Mouse (Mus musculus) myocyte (in vitro differentiated cells): ENCODE data around the gene Atg2a.

ENCODE experiments used
- CEBPB ChIP-seq: IDR thresholded peaks from 2 replicates; pipeline ENCODE4 v1.6.1; 2011; ENCODE audit warnings: mild to moderate bottlenecking, moderate library complexity; ENCODE audit not compliant: poor library complexity, insufficient read depth, severe bottlenecking
- E2F4 ChIP-seq: IDR thresholded peaks from one replicate; pipeline ENCODE4 v1.6.1; 2011; ENCODE audit warnings: mild to moderate bottlenecking, control low read depth, moderate library complexity; ENCODE audit not compliant: insufficient read depth
- MYOG ChIP-seq, 3 experiments: IDR thresholded peaks; one replicate each; pipeline ENCODE4 v1.6.1; 2011; ENCODE audit warnings: control low read depth in 2 of 3, low read depth in 2 of 3, mild to moderate bottlenecking in 2 of 3; ENCODE audit not compliant: insufficient read length in 2 of 3, control insufficient read depth in 1 of 3, insufficient read depth in 1 of 3
- POLR2A ChIP-seq: IDR thresholded peaks from one replicate; pipeline ENCODE4 v1.6.1; 2011; ENCODE audit warnings: low read depth, mild to moderate bottlenecking, control low read depth, moderate library complexity; ENCODE audit not compliant: insufficient read length
- POLR2AphosphoS2 ChIP-seq: IDR thresholded peaks from one replicate; pipeline ENCODE4 v1.6.1; 2011; ENCODE audit warnings: low read depth, control low read depth; ENCODE audit not compliant: insufficient read length
- SRF ChIP-seq: IDR thresholded peaks from one replicate; pipeline ENCODE4 v1.6.1; 2011; ENCODE audit warnings: low read depth; ENCODE audit not compliant: control insufficient read depth, insufficient read length
- USF1 ChIP-seq: IDR thresholded peaks from one replicate; pipeline ENCODE4 v1.6.1; 2011; ENCODE audit warnings: low read depth, mild to moderate bottlenecking, control low read depth, moderate library complexity

DNA sequence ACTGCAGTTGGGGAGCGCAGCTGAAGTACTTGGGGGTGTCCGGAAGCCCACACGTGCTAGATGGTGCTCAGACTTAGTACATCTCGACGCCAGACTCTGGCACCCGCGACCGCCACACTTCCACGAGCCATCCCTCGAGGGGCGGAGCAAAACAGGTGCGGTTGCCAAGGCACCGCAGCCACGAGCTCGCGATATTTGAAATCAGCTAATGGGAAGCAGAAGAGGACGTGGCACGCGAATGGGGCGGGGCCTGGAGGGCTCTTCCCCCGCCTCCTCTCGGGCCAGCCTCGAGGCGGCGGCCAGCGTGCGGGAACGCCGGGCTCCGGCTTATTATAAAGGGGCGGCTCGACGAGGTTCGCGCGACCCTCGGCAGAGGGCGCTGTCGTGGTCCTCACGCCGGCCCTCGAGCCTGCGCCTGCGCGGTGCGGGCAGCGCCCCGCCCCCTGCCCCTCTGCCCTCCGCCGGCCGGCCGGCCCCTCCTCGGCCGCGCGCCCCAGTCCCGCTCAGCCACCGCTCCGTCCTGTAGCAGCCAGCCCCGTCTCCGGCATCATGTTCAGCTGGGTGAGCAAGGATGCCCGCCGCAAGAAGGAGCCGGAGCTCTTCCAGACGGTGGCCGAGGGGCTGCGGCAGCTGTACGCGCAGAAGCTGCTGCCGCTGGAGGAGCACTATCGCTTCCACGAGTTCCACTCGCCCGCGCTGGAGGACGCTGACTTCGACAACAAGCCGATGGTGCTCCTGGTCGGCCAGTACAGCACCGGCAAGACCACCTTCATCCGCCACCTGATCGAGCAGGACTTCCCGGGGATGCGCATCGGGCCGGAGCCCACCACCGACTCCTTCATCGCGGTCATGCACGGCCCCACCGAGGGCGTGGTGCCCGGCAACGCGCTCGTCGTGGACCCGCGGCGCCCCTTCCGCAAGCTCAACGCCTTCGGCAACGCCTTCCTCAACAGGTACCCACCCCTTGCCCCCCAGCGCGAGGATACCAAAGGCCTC lies 35.3 kb downstream of the Atg2a start, which contains the start of gene Ehd1:
- TF ChIP-seq CEBPB, result no peak
- no peak for TF ChIP-seq USF1
- TF ChIP-seq MYOG (IDR thresholded peaks at IDR 0.05; ENCODE audit: control insufficient read depth in 1 of 3, insufficient read depth in 1 of 3, insufficient read length in 2 of 3, low read depth in 2 of 3), result peak in 2 of 3 experiments; percentile 57 to 82
- TF ChIP-seq SRF, result no peak
- TF ChIP-seq POLR2A, result peak; percentile 85
- TF ChIP-seq POLR2AphosphoS2, result peak; percentile 73
- no peak for TF ChIP-seq E2F4
